Mouse (Mus musculus) liver, adult 2 months (tissue): Measurements from ENCODE around the gene Sv2c.

Experiments used
- CTCF ChIP-seq: fragments of 200-500 bp; IDR thresholded peaks from 2 replicates; pipeline ENCODE4 v1.5.1; 2011; ENCODE audit warnings: low read depth, low read length, control low read depth
- POLR2A ChIP-seq: fragments of 200-500 bp; IDR thresholded peaks from 2 replicates; pipeline ENCODE4 v1.6.1; 2011; ENCODE audit warnings: low read length, control low read depth; ENCODE audit not compliant: insufficient read depth; ENCODE audit errors: extremely low read depth

DNA sequence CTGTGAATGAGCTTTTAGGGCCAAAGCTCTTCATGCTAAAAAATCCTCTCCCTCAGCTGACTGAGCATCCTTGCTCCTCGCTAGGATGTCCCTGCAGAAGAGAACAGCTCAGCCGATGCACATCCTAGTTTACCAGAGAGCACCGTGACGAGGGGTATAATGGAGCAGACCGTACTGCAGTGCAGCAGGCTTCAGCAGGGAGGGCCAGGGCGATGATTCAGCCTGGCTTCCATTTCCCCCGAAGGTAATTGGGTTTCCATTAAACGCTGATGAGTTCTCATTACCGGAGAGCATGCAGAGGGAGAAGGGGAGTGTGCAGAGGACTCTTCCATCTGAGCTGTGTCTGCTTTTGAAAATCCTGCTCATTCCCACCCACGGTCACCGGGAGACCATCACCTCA, 108.5 kb downstream of the Sv2c start:
- no peak for TF ChIP-seq CTCF
- TF ChIP-seq POLR2A = no peak
